Mouse (Mus musculus) thymus, adult 18-20 months (tissue): ENCODE results near the gene Zdhhc14.

ENCODE experiments used
- DNase-seq, 2 experiments: peaks; one replicate each; pipeline ENCODE4 v3.0.0; 2022; ENCODE audit warnings: mixed read lengths in 2 of 2

The Zdhhc14 gene

GRCm38 (mm10) chr17:5491801-5492745 is at the start of gene Zdhhc14:
Gene Zdhhc14, plus strand, starts transcription at chr17:5492557.
- peak; percentile 91 for DNase-seq

GRCm38 (mm10) chr17:5443260-5443659 is 49.1 kb upstream of the Zdhhc14 start:
- DNase-seq, result no peak

- peak in 1 of 2 experiments; percentile 26 for DNase-seq
These were observed 48.6 kb upstream of the Zdhhc14 start for GRCm38 (mm10) chr17:5443751-5444150.

- no peak for DNase-seq
These were observed 38.7 kb upstream of the Zdhhc14 start for GRCm38 (mm10) chr17:5453657-5454056.

GRCm38 (mm10) chr17:5463912-5464311 is 28.4 kb upstream of the Zdhhc14 start:
- DNase-seq, result no peak

- DNase-seq, result no peak
These were observed 25.6 kb upstream of the Zdhhc14 start for GRCm38 (mm10) chr17:5466736-5467135.

- no peak for DNase-seq
These were observed 25.2 kb upstream of the Zdhhc14 start for GRCm38 (mm10) chr17:5467177-5467576.

- no peak for DNase-seq
These were observed 20.1 kb upstream of the Zdhhc14 start for GRCm38 (mm10) chr17:5472268-5472667.

GRCm38 (mm10) chr17:5475960-5476725 is 16.2 kb upstream of the Zdhhc14 start:
- DNase-seq, result no peak

GRCm38 (mm10) chr17:5483456-5483855 is 8.9 kb upstream of the Zdhhc14 start:
- no peak for DNase-seq

- no peak for DNase-seq
These were observed 7.7 kb upstream of the Zdhhc14 start for GRCm38 (mm10) chr17:5484663-5485062.

- peak; percentile 41 to 62 for DNase-seq
These were observed 4.2 kb upstream of the Zdhhc14 start for GRCm38 (mm10) chr17:5488156-5488555.

- no peak for DNase-seq
These were observed 2.0 kb upstream of the Zdhhc14 start for GRCm38 (mm10) chr17:5490351-5490750.

GRCm38 (mm10) chr17:5491031-5491800 is 1.1 kb upstream of the Zdhhc14 start:
- peak; percentile 88 to 92 for DNase-seq

- no peak for DNase-seq
These were observed 396 bp downstream of the Zdhhc14 start for GRCm38 (mm10) chr17:5492746-5493160.

GRCm38 (mm10) chr17:5493161-5493771 is 909 bp downstream of the Zdhhc14 start:
- peak; percentile 42 to 56 for DNase-seq

GRCm38 (mm10) chr17:5493809-5494208 is 1.5 kb downstream of the Zdhhc14 start:
- DNase-seq, result peak; percentile 19 to 62

GRCm38 (mm10) chr17:5494832-5495231 is 2.5 kb downstream of the Zdhhc14 start:
- no peak for DNase-seq

- DNase-seq, result no peak
These were observed 5.3 kb downstream of the Zdhhc14 start for GRCm38 (mm10) chr17:5497695-5498094.

GRCm38 (mm10) chr17:5498996-5499395 is 6.6 kb downstream of the Zdhhc14 start:
- no peak for DNase-seq

- DNase-seq, result no peak
These were observed 11.8 kb downstream of the Zdhhc14 start for GRCm38 (mm10) chr17:5503981-5504760.

- no peak for DNase-seq
These were observed 12.6 kb downstream of the Zdhhc14 start for GRCm38 (mm10) chr17:5504969-5505368.
